Mouse (Mus musculus): ENCODE data around the gene Cox4i2. TPM values are rescaled to one million over a fixed set of nuclear protein-coding genes. Genes with fewer than 3 reads are reported as not detected.

Cox4i2 gene
- polyA plus RNA-seq, 1 experiment from 2014 or later: 19.5 TPM

DNA sequence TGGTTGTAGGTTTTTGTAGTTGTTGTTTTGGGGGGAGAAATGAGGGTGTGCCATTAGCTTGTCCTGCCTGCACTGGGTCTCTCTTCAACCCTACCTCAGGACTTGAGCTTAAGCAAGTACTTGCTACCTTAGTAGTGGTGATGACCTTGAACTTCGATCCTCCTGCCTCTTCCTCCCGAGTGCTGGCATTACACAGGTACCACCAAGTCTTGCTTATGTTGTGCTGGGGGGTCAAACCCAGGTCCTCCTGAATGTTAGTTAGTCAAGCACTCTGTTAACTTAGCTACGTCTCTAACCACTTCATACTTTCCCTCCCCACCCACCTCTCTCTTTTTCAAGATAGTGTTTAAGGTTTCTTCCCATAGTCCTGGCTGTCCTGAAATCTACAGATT lies 29.6 kb upstream of the Cox4i2 start:
- H3K4me3 ChIP-seq (replicated peaks): peak overlapping the region; percentile 35; the same call in 1 of the 2 replicates
- H3K9me3 ChIP-seq: no peaks in the 10 kb centered on the region
- ATAC-seq (ENCODE audit: insufficient read depth, low FRiP score, low read depth): no peak
- WGBS: 74% methylated on average over 3 of the region's 3 CpGs
- H3K4me1 ChIP-seq: peaks cover 29% of the 10 kb centered on the region
- H3K36me3 ChIP-seq: no peaks in the 10 kb centered on the region
- H3K9ac ChIP-seq: 0 out of 2 replicates have a peak overlapping the region, but pooled peaks have one; percentile 8
- H3K27me3 ChIP-seq (replicated peaks): no peaks in the 10 kb centered on the region
- H3K4me2 ChIP-seq: peak overlapping the region; percentile 74
- H3K27ac ChIP-seq: peak overlapping the region; percentile 2; the same call in 1 of the 2 replicates

- no peak for ATAC-seq (ENCODE audit: insufficient read depth, low FRiP score, low read depth)
- Histone ChIP-seq H3K4me1 (peaks cover 39% of the 10 kb centered on the region), H3K9me3 (no peaks in the 10 kb centered on the region), H3K4me2 (peak overlapping the region; percentile 11; the same call in 1 of the 2 replicates), H3K27me3 (replicated peaks) (no peaks in the 10 kb centered on the region), H3K9ac (no peak overlapping the region), H3K27ac (peak overlapping the region; percentile 52; the same call in 1 of the 2 replicates), H3K36me3 (no peaks in the 10 kb centered on the region), H3K4me3 (replicated peaks) (no peak overlapping the region)
- WGBS: 51% methylated on average over 15 of the region's 15 CpGs
Observed at GRCm38 (mm10) chr2:152725178-152725750, 28.7 kb upstream of the Cox4i2 start.

GRCm38 (mm10) chr2:152726213-152726612 lies 27.8 kb upstream of the Cox4i2 start:
- H3K36me3 ChIP-seq: no peaks in the 10 kb centered on the region
- no peak overlapping the region for H3K4me3 ChIP-seq (replicated peaks)
- ATAC-seq (ENCODE audit: insufficient read depth, low FRiP score, low read depth): no peak
- 0 out of 2 replicates have a peak overlapping the region, but pooled peaks have one; percentile 4 for H3K9ac ChIP-seq
- H3K27ac ChIP-seq: peak overlapping the region; percentile 90
- 88% methylated on average over 6 of the region's 6 CpGs for WGBS
- H3K4me1 ChIP-seq: peaks cover 43% of the 10 kb centered on the region
- no peak overlapping the region for H3K4me2 ChIP-seq
- H3K27me3 ChIP-seq (replicated peaks): no peaks in the 10 kb centered on the region
- H3K9me3 ChIP-seq: no peaks in the 10 kb centered on the region

- WGBS: 33% methylated on average over 6 of the region's 6 CpGs
- Histone ChIP-seq H3K4me1 (peaks cover 43% of the 10 kb centered on the region), H3K27me3 (replicated peaks) (no peaks in the 10 kb centered on the region), H3K4me2 (no peak overlapping the region), H3K9ac (no peak overlapping the region), H3K36me3 (no peaks in the 10 kb centered on the region), H3K9me3 (no peaks in the 10 kb centered on the region), H3K4me3 (replicated peaks) (no peak overlapping the region), H3K27ac (peak overlapping the region; percentile 90)
- ATAC-seq (ENCODE audit: insufficient read depth, low FRiP score, low read depth): peak; percentile 8; the same call in 1 of the 2 replicates
Observed at GRCm38 (mm10) chr2:152726751-152727335, 27.1 kb upstream of the Cox4i2 start.

- no peak overlapping the region for H3K4me3 ChIP-seq (replicated peaks)
- peak overlapping the region; percentile 90 for H3K27ac ChIP-seq
- no peaks in the 10 kb centered on the region for H3K9me3 ChIP-seq
- H3K4me1 ChIP-seq: peaks cover 45% of the 10 kb centered on the region
- WGBS: 74% methylated on average over 14 of the region's 14 CpGs
- ATAC-seq (ENCODE audit: insufficient read depth, low FRiP score, low read depth): peak; percentile 7; the same call in 1 of the 2 replicates
- H3K4me2 ChIP-seq: no peak overlapping the region
- no peak overlapping the region for H3K9ac ChIP-seq
- no peaks in the 10 kb centered on the region for H3K27me3 ChIP-seq (replicated peaks)
- H3K36me3 ChIP-seq: no peaks in the 10 kb centered on the region
Observed at GRCm38 (mm10) chr2:152727795-152728510, 26.0 kb upstream of the Cox4i2 start.

- 60% methylated on average over 7 of the region's 7 CpGs for WGBS
- Histone ChIP-seq H3K27ac (peak overlapping the region; percentile 90), H3K9me3 (no peaks in the 10 kb centered on the region), H3K36me3 (no peaks in the 10 kb centered on the region), H3K4me3 (replicated peaks) (no peak overlapping the region), H3K9ac (no peak overlapping the region), H3K4me1 (peaks cover 46% of the 10 kb centered on the region), H3K4me2 (no peak overlapping the region), H3K27me3 (replicated peaks) (no peaks in the 10 kb centered on the region)
- ATAC-seq (ENCODE audit: insufficient read depth, low FRiP score, low read depth): no peak
Observed at GRCm38 (mm10) chr2:152728594-152728993, 25.4 kb upstream of the Cox4i2 start.

- no peaks in the 10 kb centered on the region for H3K27me3 ChIP-seq (replicated peaks)
- no peak overlapping the region for H3K4me3 ChIP-seq (replicated peaks)
- H3K4me2 ChIP-seq: peak overlapping the region; percentile 33; the same call in 1 of the 2 replicates
- WGBS: 34% methylated on average over 8 of the region's 8 CpGs
- H3K36me3 ChIP-seq: no peaks in the 10 kb centered on the region
- 0 out of 2 replicates have a peak, but pooled peaks have one; percentile 4 for ATAC-seq (ENCODE audit: insufficient read depth, low FRiP score, low read depth)
- peaks cover 45% of the 10 kb centered on the region for H3K4me1 ChIP-seq
- H3K27ac ChIP-seq: peak overlapping the region; percentile 90
- no peaks in the 10 kb centered on the region for H3K9me3 ChIP-seq
- no peak overlapping the region for H3K9ac ChIP-seq
Observed at GRCm38 (mm10) chr2:152729013-152729635, 24.8 kb upstream of the Cox4i2 start.

GRCm38 (mm10) chr2:152729636-152730020 lies 24.3 kb upstream of the Cox4i2 start:
- 13% methylated on average over 7 of the region's 7 CpGs for WGBS
- ATAC-seq (ENCODE audit: insufficient read depth, low FRiP score, low read depth): peak; percentile 77
- Histone ChIP-seq H3K27me3 (replicated peaks) (no peaks in the 10 kb centered on the region), H3K4me3 (replicated peaks) (no peak overlapping the region), H3K4me2 (peak overlapping the region; percentile 33; the same call in 1 of the 2 replicates), H3K36me3 (no peaks in the 10 kb centered on the region), H3K4me1 (peaks cover 46% of the 10 kb centered on the region), H3K27ac (peak overlapping the region; percentile 90), H3K9ac (no peak overlapping the region), H3K9me3 (no peaks in the 10 kb centered on the region)

GRCm38 (mm10) chr2:152733201-152733600 lies 20.8 kb upstream of the Cox4i2 start:
- no peaks in the 10 kb centered on the region for H3K36me3 ChIP-seq
- H3K9ac ChIP-seq: no peak overlapping the region
- peaks cover 47% of the 10 kb centered on the region for H3K4me1 ChIP-seq
- no peak overlapping the region for H3K4me2 ChIP-seq
- no peak for ATAC-seq (ENCODE audit: insufficient read depth, low FRiP score, low read depth)
- no peaks in the 10 kb centered on the region for H3K9me3 ChIP-seq
- 89% methylated on average over 2 of the region's 2 CpGs for WGBS
- H3K27ac ChIP-seq: peak overlapping the region; percentile 89; the same call in 1 of the 2 replicates
- H3K4me3 ChIP-seq (replicated peaks): no peak overlapping the region
- no peaks in the 10 kb centered on the region for H3K27me3 ChIP-seq (replicated peaks)

DNA sequence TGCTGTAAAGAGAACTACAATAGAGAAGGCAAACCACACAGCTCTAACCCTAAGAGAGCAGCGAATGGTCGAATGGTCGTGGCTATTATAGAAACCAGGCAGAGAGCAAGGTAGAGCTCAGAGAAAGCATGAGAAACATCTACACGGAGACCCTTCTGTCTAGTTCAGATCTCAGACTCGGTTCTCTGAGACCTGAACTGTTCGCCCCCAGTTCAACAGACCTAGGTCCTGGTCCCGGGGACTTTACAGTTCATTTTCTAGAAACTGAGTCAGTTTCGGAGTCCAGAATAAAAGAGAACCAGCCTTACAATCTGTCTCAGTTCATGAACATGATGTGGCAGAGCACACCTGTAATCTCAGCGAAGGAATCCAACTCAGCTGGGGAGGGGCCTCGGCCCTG lies 19.5 kb upstream of the Cox4i2 start:
- Histone ChIP-seq H3K36me3 (no peaks in the 10 kb centered on the region), H3K9ac (no peak overlapping the region), H3K9me3 (no peaks in the 10 kb centered on the region), H3K4me2 (peak overlapping the region; percentile 85), H3K27me3 (replicated peaks) (no peaks in the 10 kb centered on the region), H3K4me1 (peaks cover 41% of the 10 kb centered on the region), H3K4me3 (replicated peaks) (peak overlapping the region; percentile 75), H3K27ac (peak overlapping the region; percentile 89)
- WGBS: 16% methylated on average over 10 of the region's 10 CpGs
- ATAC-seq (ENCODE audit: insufficient read depth, low FRiP score, low read depth): no peak

- Histone ChIP-seq H3K9ac (no peak overlapping the region; the same call in 1 of the 2 replicates), H3K4me1 (peaks cover 40% of the 10 kb centered on the region), H3K9me3 (no peaks in the 10 kb centered on the region), H3K27me3 (replicated peaks) (no peaks in the 10 kb centered on the region), H3K36me3 (no peaks in the 10 kb centered on the region), H3K27ac (peak overlapping the region; percentile 91), H3K4me3 (replicated peaks) (peak overlapping the region; percentile 75), H3K4me2 (peak overlapping the region; percentile 85)
- under 1% methylated on average over 28 of the region's 28 CpGs for WGBS
- ATAC-seq (ENCODE audit: insufficient read depth, low FRiP score, low read depth): peak; percentile 69
Observed at GRCm38 (mm10) chr2:152734984-152735383, 19.0 kb upstream of the Cox4i2 start.

All from stomach, embryonic 15.5 days (tissue).